Mouse (Mus musculus) layer of hippocampus, adult 2 months (tissue): ENCODE results near the gene Mgat4a. TPM values are rescaled to one million over a fixed set of nuclear protein-coding genes. Genes with fewer than 3 reads are reported as not detected.

Source experiments
- DNase-seq, 2 experiments: peaks; one replicate each; pipeline ENCODE4 v3.0.0; 2022; ENCODE audit warnings: low spot score in 2 of 2
- H3K27ac ChIP-seq: fragments of 200-600 bp; 2 replicates; pipeline ENCODE4 v1.8.1; 2022
- H3K4me3 ChIP-seq: fragments of 200-600 bp; 2 replicates; pipeline ENCODE4 v1.8.1; 2022; ENCODE audit warnings: mild to moderate bottlenecking
- CTCF ChIP-seq: fragments of 200-600 bp; conservative IDR thresholded peaks from 2 replicates; pipeline ENCODE4 v1.8.1; 2022; ENCODE audit warnings: antibody characterized with exemption, mild to moderate bottlenecking, moderate library complexity
- total RNA-seq, 2 experiments: library from RNA; stranded (reverse); gene quantifications; 2 replicates each; pipeline ENCODE4 v1.2.3; 2021

Gene Mgat4a
- total RNA-seq, 2 experiments from 2014 or later = 30.4 to 32.7 TPM

DNA sequence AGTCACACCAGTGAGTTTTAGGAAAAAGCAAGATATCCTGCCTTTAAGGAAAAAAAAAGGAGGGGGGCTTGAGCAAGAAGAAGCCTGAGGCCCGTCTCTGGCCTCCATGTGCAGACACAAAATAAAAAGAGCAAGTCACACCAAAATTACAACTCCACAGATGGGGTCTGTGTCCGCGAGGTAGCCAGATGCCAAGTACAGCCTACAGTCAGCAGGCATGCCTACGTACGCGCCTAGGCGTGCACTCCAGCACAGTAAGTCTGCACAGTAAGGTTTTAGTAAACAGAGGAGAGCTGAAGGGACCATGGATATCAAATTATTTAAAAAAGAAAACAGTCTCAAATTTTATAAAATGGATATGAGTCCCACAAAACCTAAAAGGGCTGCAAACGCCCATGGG, 89.5 kb downstream of the Mgat4a start:
- no peak for TF ChIP-seq CTCF
- H3K27ac ChIP-seq = peak overlapping the region; percentile 14; the same call in 1 of the 2 replicates
- H3K4me3 ChIP-seq = no peak overlapping the region
- no peak for DNase-seq

- Histone ChIP-seq H3K27ac (no peak overlapping the region), H3K4me3 (no peak overlapping the region)
- DNase-seq = peak in 1 of 2 experiments; percentile 48
- peak; percentile 80 for TF ChIP-seq CTCF
Measured at GRCm38 (mm10) chr1:37448361-37449095, 92.3 kb downstream of the Mgat4a start.

DNA sequence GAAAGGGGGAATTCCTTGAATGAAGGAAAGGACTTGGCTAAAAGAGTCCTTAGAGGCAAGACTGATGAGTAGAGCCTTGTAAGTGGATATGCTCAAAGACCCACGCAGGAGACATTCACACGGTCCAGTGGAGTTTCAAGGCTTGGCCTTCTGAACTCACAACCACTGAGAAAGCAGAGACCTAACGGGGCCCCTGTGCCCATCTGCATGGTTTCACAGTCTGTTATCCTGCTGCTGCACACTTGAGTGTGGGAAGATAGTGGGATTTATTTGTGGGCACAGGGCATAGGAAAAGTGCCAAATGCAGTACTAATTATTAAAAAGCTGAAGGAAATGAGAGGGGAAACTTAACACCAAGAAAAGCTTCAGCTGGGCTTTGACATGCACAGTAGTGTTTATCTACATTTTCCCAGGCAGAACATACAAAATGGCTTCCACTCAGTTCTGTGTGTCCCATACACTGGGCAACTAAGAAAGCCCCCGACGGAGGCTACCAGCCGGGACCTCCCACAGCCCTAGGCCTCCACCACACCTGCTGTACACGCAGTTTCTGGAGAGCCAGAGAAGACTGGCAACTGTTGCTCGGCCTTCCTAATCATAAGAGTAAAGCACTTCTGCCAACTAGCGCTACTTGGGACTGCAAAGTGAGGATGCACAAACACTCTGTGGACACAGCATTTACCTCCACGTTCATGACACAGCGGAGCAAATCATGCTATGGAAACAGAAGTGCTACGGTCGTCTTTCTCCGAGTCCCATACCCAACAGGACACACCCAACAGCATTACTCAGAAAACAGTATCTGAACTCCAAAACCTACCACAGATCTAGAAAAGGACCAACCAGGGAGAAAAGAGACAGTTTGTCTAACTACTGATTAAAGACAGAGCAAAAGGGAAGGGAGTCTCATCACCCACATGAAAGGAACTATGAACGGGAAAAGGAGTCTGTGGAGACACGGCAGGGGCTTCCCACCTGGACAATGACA, 97.7 kb downstream of the Mgat4a start:
- DNase-seq = no peak
- H3K27ac ChIP-seq = no peak overlapping the region
- TF ChIP-seq CTCF = no peak
- H3K4me3 ChIP-seq = no peak overlapping the region

GRCm38 (mm10) chr1:37436419-37436818, 104.4 kb downstream of the Mgat4a start:
- Histone ChIP-seq H3K27ac (no peak overlapping the region), H3K4me3 (no peak overlapping the region)
- DNase-seq = no peak
- TF ChIP-seq CTCF = no peak

DNA sequence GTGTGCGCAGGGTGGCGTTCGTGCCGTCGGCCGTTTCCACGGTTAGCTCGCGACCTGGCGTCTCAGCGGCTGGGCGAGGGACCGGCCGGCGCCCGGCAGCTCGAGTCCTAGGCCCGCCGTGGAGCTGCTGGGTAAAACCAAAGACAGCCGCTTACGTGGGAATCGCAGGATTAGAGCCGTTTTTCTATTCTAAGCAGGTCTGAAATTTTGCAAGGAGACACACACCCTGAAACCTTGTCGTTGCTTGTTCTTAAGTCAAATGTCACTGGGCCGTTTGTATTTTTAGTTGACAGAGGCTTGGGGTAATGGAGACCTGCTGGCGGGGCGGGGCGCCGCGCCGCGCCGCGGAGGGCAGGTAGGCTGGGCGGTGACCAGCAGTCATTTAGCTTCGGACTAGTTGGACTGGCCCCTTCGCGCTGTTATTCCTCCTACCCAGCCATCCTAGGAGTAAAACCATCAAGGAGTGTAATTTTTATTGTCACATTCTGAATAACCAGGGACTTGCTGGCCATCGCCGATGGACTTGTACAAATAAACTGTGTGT, 110.4 kb downstream of the Mgat4a start:
- DNase-seq = no peak
- Histone ChIP-seq H3K27ac (peak overlapping the region; percentile 90), H3K4me3 (peak overlapping the region; percentile 93)
- no peak for TF ChIP-seq CTCF

DNA sequence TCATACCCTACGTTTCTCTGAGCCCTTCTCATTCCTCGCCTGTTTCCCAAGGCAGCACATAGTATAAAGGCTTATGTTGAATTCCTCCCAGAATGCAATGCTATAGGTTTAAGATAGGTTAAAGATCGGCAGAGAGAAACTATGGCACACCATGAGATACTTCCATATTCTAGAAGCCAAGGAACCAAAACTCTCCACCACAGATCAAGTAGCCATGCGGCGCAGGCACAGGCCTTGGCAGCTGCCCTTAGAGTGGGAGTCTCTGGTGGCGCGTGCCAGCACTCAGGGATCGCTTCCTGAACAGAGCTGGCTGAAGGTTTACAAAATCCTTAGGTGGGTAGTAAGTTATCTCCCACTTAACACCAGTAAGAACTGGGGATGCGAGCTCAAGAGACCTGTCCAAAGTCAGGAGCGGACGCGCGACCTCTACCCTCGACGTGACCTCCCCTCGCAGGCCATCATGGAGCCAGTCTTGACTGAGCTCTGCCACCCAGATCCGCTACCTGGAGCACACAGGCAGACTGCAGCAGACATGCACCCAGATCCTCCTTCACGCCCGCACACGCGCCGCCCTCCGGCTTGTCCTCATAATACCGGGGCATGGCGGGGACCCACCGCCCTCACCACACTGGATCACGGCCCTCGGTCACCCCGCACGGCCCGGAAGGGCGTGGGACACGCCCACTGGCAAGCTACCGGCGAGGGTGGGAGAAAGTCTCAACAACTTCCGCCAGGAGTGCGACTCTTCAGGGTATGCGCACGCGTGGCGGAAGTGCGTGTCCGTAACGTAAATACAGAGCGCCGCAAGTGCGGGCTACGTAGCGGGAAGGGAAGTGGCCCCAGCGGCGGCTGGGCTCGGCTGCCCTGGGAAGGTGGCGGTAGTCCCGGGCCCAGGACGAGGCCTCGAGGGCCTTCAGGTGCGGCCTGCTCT, 111.2 kb downstream of the Mgat4a start, which contains the start of the genes Coa5 and Unc50:
TSS of gene Coa5 (minus strand) at position 738 of the 931 bp plus-strand sequence.
TSS of gene Unc50 (plus strand) at position 774 of the 931 bp plus-strand sequence.
- Histone ChIP-seq H3K27ac (peak within 1 kb of the TSS; percentile 90), H3K4me3 (peak within 1 kb of the TSS; percentile 93)
- peak; percentile 65 for TF ChIP-seq CTCF
- peak; percentile 95 to 96 for DNase-seq

GRCm38 (mm10) chr1:37428911-37429310, 111.9 kb downstream of the Mgat4a start:
- H3K27ac ChIP-seq = peak overlapping the region; percentile 90; the same call in 1 of the 2 replicates
- DNase-seq = no peak
- peak overlapping the region; percentile 93 for H3K4me3 ChIP-seq
- no peak for TF ChIP-seq CTCF

DNA sequence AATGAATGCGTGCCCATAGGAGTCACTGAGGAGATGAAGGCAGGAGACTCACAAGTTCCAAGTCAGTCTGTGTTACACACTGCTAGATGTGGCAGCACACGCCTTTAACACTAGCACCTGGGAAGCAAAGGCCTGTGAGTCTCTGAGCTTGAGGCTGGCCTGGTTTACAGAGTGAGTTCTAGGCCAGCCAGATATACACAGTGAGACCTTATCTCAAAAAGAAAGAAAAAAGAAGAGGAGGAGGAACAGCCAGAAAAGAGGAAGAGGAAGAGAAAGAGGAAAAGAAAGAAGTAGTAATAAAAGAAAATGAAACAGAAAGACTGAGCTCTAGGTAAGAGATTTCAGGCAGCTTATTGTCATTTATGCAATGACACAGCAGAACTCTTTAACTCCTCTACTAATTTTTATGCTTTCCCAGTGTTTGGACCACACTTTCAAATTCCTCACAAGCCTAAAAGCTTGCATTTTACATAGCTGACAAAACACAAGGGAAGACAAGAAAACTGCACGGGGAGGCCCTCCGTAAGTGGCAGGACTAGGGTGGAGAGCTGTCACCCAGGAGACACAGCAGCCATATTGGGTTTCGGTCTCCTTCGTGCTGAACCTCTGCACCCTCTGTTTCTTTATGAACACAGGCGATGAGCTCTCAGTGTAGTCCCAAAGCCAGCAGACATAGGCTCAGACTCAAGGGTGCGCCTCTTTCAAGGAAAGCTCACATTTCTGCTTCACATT, 113.5 kb downstream of the Mgat4a start:
- Histone ChIP-seq H3K27ac (no peak overlapping the region), H3K4me3 (no peak overlapping the region)
- no peak for TF ChIP-seq CTCF
- no peak for DNase-seq

GRCm38 (mm10) chr1:37419420-37419819, 121.4 kb downstream of the Mgat4a start:
- TF ChIP-seq CTCF = peak; percentile 96
- DNase-seq = peak in 1 of 2 experiments; percentile 71
- no peak overlapping the region for H3K4me3 ChIP-seq
- H3K27ac ChIP-seq = no peak overlapping the region

- H3K4me3 ChIP-seq = no peak overlapping the region
- no peak for TF ChIP-seq CTCF
- H3K27ac ChIP-seq = no peak overlapping the region
- DNase-seq = no peak
Measured at GRCm38 (mm10) chr1:37415394-37415793, 125.4 kb downstream of the Mgat4a start.

- TF ChIP-seq CTCF = no peak
- no peak for DNase-seq
- Histone ChIP-seq H3K27ac (no peak overlapping the region), H3K4me3 (no peak overlapping the region)
Measured at GRCm38 (mm10) chr1:37409647-37410046, 131.2 kb downstream of the Mgat4a start.
